Mouse (Mus musculus): ENCODE results near the gene Rnf216.
A peak's percentile ranks its signal among the peaks of the same experiment; 100 is the strongest.

DNA sequence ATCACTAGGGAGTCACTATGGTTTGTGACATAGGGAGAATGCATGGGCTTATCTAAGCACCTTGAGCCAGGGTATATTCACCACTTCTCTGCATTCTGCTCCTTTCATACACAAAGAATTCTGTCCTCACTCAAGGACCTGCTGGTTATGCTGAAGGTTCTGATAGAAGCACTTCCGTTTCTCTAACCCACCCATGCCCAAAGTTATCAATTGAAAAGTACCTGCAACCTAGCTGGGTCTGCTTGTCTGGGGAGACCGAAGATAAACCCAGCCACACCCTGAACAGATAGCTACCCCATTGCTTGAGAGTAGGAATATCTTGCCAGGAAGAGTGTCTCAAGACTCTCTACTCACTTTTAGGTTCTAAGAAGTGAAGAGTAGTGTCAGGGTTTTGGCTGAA, 60.1 kb downstream of the Rnf216 start:
- peak; percentile 50 for TF ChIP-seq GATA1 (IDR thresholded peaks at IDR 0.05; ENCODE audit: low read length)
- TF ChIP-seq TAL1 (IDR thresholded peaks at IDR 0.05; ENCODE audit: low read length), result no peak; the same call in 1 of the 3 replicates
